Mouse (Mus musculus) forebrain, embryonic 16.5 days (tissue): ENCODE data around the gene Trip10. TPM values are rescaled to one million over a fixed set of nuclear protein-coding genes. Genes with fewer than 3 reads are reported as not detected.

Source experiments
- ATAC-seq: fragments of 200-750 bp; cut with Nextera tagmentation; 2 replicates; pipeline ENCODE4 v1.8.0; 2017; ENCODE audit warnings: mild to moderate bottlenecking, moderate library complexity
- H3K27ac ChIP-seq: fragments of 300-500 bp; sonication (generic); 2 replicates; pipeline ENCODE4 v1.5.1; 2014; ENCODE audit warnings: low read length, control low read depth
- H3K27me3 ChIP-seq: fragments of 300-500 bp; sonication (generic); replicated peaks from 2 replicates; pipeline ENCODE4 v1.6.1; 2014; ENCODE audit warnings: low read length; ENCODE audit not compliant: control insufficient read depth, insufficient read depth
- H3K36me3 ChIP-seq: fragments of 300-500 bp; sonication (generic); 2 replicates; pipeline ENCODE4 v1.6.1; 2014; ENCODE audit not compliant: control insufficient read depth, insufficient read depth
- H3K4me1 ChIP-seq: fragments of 300-500 bp; sonication (generic); replicated peaks from 2 replicates; pipeline ENCODE4 v1.6.1; 2014; ENCODE audit warnings: low read length; ENCODE audit not compliant: control insufficient read depth, insufficient read depth
- H3K4me2 ChIP-seq: fragments of 300-500 bp; sonication (generic); 2 replicates; pipeline ENCODE4 v1.6.1; 2014; ENCODE audit warnings: mild to moderate bottlenecking, low read length, control low read depth
- H3K4me3 ChIP-seq: fragments of 300-500 bp; sonication (generic); replicated peaks from 2 replicates; pipeline ENCODE4 v1.5.1; 2014; ENCODE audit warnings: mild to moderate bottlenecking, low read length, control low read depth
- H3K9ac ChIP-seq: fragments of 300-500 bp; sonication (generic); replicated peaks from 2 replicates; pipeline ENCODE4 v1.6.1; 2014; ENCODE audit warnings: low read depth, low read length, control low read depth
- H3K9me3 ChIP-seq: fragments of 300-500 bp; sonication (generic); 2 replicates; pipeline ENCODE4 v1.6.1; 2016; ENCODE audit warnings: low read length; ENCODE audit not compliant: control insufficient read depth
- WGBS: fragments of 180-500 bp; shearing (Covaris S2); extraction: QIAGEN DNeasy Blood & Tissue Kit; methylation state at CpG from one replicate; pipeline ENCODE4 v1.1.7; 2014; 5-methylcytosine and 5-hydroxymethylcytosine counted together
- polyA plus RNA-seq: library from polyadenylated mRNA; unstranded; fragments of >200 nt; fragmentation: Nextera tagmentation; extraction: Ambion mirVana; gene quantifications from 2 replicates; pipeline ENCODE4 v1.2.1, GENCODE M21; 2015

Trip10 gene
- polyA plus RNA-seq, 1 experiment from 2014 or later, result 12.0 TPM

DNA sequence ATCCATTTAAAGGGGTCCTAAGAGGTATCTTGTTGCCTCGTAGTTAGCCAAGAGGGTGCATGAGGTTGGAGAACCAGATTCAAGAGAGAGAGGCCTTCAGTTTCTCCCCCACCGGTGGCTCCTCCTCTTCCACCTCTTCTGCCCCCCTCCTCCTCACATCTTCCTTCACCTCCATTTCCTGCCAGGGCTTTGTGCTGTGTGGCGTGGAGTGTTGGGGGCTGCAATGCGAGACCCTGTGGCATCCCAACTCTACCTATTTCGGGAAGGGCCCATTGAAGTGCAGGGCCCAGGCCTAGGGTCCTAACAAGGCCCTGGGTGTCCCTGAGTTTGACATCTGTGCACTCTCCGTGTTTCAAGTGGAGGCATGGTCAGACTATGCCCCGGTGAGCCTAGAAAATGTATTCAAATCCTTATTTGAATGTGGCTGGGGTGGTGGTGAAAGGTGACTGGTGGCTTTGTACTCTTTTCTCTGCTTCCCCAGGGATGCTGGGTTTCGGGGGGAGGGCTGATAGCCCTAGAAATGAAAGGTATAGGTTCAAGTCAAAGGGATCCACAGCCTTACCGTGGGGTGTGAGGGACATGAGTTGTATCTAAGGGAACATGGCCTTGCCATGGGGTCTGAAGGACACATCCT is 30.5 kb downstream of the Trip10 start:
- Histone ChIP-seq H3K27me3 (peaks cover 8% of the 10 kb centered on the region), H3K36me3 (no peaks in the 10 kb centered on the region), H3K4me2 (no peak overlapping the region), H3K27ac (no peak overlapping the region), H3K4me3 (no peak overlapping the region), H3K9ac (no peak overlapping the region), H3K9me3 (no peaks in the 10 kb centered on the region), H3K4me1 (peaks cover 13% of the 10 kb centered on the region)
- WGBS, result 47% methylated on average over 9 of the region's 9 CpGs
- no peak for ATAC-seq

DNA sequence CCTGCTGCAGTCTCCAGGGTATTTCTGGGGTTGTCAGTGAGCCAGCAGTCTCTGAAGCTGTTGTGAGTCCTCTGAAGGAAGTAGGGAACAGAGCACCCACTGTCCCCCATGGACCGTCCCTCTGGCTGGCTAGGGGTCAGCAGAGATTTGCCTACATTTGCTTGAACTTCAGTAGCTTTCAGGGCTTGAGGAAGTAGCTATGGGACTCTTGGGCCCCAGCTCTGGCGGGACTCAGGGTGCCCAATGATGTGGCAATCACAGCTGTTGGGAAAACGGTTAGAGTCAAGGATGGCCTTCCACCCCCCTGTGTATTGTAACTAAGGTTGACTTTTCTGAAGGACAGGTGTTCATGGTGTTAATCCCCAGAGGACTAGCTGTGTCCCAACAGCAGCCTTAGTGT is 31.2 kb downstream of the Trip10 start:
- no peak overlapping the region for H3K27ac ChIP-seq
- H3K9ac ChIP-seq, result no peak overlapping the region
- no peaks in the 10 kb centered on the region for H3K36me3 ChIP-seq
- H3K9me3 ChIP-seq, result no peaks in the 10 kb centered on the region
- ATAC-seq, result no peak
- peaks cover 11% of the 10 kb centered on the region for H3K4me1 ChIP-seq
- 77% methylated on average over 3 of the region's 3 CpGs for WGBS
- H3K27me3 ChIP-seq, result peaks cover 8% of the 10 kb centered on the region; the same call in 1 of the 2 replicates
- no peak overlapping the region for H3K4me2 ChIP-seq
- H3K4me3 ChIP-seq, result no peak overlapping the region

DNA sequence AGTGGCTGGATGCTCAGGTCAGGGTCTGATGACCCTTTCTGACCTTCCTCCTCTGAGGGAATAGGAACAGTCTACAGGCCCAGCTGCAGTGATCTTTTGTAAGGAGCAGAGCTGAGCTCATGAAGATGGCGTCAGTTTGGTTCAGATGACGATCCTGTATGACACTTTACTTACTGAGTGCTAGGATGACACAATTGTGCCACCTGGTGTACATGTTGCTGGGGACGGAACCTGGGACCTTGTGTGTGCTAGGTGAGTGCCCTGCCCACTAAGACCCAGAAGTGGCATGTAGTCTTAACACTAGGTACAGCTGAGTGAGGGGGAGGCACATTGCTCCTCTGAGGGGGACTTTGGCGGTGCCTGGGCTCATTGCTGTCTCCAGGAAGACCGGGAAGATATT is 34.7 kb downstream of the Trip10 start:
- Histone ChIP-seq H3K9ac (no peak overlapping the region), H3K36me3 (no peaks in the 10 kb centered on the region), H3K27me3 (no peaks in the 10 kb centered on the region), H3K4me1 (no peaks in the 10 kb centered on the region), H3K4me3 (no peak overlapping the region), H3K9me3 (no peaks in the 10 kb centered on the region), H3K4me2 (no peak overlapping the region), H3K27ac (no peak overlapping the region)
- ATAC-seq, result no peak
- 81% methylated on average over 5 of the region's 5 CpGs for WGBS

DNA sequence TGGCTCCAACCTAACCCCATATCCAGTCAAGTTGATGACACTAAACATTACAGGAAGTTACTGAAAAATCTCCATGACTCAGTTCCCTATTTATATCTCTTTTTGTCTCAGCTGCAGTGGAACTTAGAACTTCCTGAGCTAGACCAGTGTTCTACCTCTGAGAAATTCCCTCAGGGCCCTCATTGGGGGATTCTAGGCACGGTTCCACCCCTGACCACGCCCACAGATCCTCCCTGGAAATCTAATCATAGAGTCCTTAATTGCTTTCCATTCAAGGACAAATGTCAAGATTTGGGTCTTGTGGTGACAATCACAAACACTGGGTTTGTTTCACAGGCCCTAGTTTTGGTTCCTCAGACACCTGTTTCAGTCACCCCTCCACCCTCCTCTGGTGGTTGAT is 35.8 kb downstream of the Trip10 start:
- H3K4me3 ChIP-seq, result no peak overlapping the region
- WGBS, result 63% methylated on average over 2 of the region's 2 CpGs
- no peak for ATAC-seq
- no peak overlapping the region for H3K4me2 ChIP-seq
- no peaks in the 10 kb centered on the region for H3K27me3 ChIP-seq
- H3K4me1 ChIP-seq, result no peaks in the 10 kb centered on the region
- no peak overlapping the region for H3K27ac ChIP-seq
- H3K9ac ChIP-seq, result no peak overlapping the region
- no peaks in the 10 kb centered on the region for H3K36me3 ChIP-seq
- no peaks in the 10 kb centered on the region for H3K9me3 ChIP-seq

GRCm38 (mm10) chr17:57286718-57287355 is 37.6 kb downstream of the Trip10 start:
- Histone ChIP-seq H3K9ac (no peak overlapping the region), H3K27me3 (no peaks in the 10 kb centered on the region), H3K36me3 (no peaks in the 10 kb centered on the region), H3K27ac (no peak overlapping the region), H3K4me2 (no peak overlapping the region), H3K9me3 (no peaks in the 10 kb centered on the region), H3K4me3 (no peak overlapping the region), H3K4me1 (no peaks in the 10 kb centered on the region)
- 73% methylated on average over 8 of the region's 8 CpGs for WGBS
- ATAC-seq, result no peak

GRCm38 (mm10) chr17:57289252-57289651 is 40.0 kb downstream of the Trip10 start:
- no peak overlapping the region for H3K27ac ChIP-seq
- H3K9me3 ChIP-seq, result no peaks in the 10 kb centered on the region
- H3K4me1 ChIP-seq, result no peaks in the 10 kb centered on the region
- H3K36me3 ChIP-seq, result no peaks in the 10 kb centered on the region
- no peak overlapping the region for H3K9ac ChIP-seq
- H3K27me3 ChIP-seq, result no peaks in the 10 kb centered on the region
- no peak for ATAC-seq
- WGBS, result 87% methylated on average over 5 of the region's 5 CpGs
- H3K4me3 ChIP-seq, result no peak overlapping the region
- no peak overlapping the region for H3K4me2 ChIP-seq

DNA sequence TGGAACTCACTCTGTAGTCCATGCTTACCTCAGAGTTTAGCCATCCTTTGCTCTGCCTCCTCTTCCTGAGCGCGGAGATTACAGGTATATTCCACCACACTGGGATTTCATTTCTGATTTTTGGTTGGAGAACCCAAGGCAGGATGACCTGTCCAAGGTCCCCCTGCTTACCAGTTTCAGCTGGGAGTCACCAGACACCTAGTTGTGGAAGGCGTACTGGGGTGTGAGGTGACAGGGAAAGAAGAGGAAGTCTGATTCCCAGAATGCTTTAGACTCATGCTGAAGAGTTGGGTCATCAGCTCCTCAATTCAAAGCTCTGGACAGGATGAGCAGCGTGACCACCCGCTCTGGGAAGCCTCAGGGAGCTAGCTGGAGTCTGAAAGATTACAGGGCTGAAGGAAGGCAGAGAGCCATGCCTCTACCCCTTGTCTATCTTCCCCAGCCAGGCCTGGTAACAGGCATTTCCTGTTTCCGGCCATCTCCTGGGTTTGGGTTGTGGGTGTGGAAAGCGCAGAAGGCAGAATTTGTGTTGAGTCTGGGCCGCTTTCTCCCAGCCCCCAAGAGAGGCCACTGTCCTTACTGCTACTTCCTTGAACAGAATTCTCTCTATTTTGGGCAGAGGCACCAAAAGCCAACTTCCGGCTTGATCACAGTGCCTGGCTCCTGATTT is 40.9 kb downstream of the Trip10 start:
- no peak for ATAC-seq
- Histone ChIP-seq H3K4me1 (no peaks in the 10 kb centered on the region), H3K4me2 (no peak overlapping the region), H3K36me3 (no peaks in the 10 kb centered on the region), H3K4me3 (no peak overlapping the region), H3K9me3 (no peaks in the 10 kb centered on the region), H3K27me3 (no peaks in the 10 kb centered on the region), H3K27ac (no peak overlapping the region), H3K9ac (no peak overlapping the region)
- 92% methylated on average over 9 of the region's 9 CpGs for whole genome bisulfite sequencing

DNA sequence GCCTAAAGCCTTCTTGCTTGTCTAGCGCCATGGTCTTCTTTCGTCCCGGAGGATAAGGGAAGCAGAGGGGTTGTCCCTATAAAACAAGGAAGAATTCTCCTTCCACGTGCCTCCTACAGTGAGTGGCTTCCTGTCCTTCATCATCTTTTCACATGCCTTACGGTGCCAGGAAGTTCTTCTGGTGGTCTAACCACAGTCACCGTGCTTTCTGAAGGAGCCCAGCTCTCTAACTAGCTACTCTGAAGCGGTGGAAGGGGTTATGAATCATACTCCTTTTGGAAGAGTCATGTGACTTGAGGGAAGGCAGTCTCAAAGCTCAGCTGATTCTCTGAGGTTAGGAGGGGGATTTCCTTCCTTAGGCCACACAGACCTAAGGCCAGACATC is 41.4 kb downstream of the Trip10 start:
- Histone ChIP-seq H3K4me2 (no peak overlapping the region), H3K36me3 (no peaks in the 10 kb centered on the region), H3K9ac (no peak overlapping the region), H3K27ac (no peak overlapping the region), H3K4me1 (no peaks in the 10 kb centered on the region), H3K4me3 (no peak overlapping the region), H3K9me3 (no peaks in the 10 kb centered on the region), H3K27me3 (no peaks in the 10 kb centered on the region)
- ATAC-seq, result no peak
- WGBS, result 90% methylated on average over 7 of the region's 7 CpGs

- WGBS, result 87% methylated on average over 2 of the region's 2 CpGs
- H3K4me3 ChIP-seq, result no peak overlapping the region
- ATAC-seq, result no peak
Observed at GRCm38 (mm10) chr17:57292302-57292701, 43.0 kb downstream of the Trip10 start.

More at GRCm38 (mm10) chr17:57292302-57292701, 43.0 kb downstream of the Trip10 start:
- Histone ChIP-seq H3K9me3 (no peaks in the 10 kb centered on the region), H3K27me3 (no peaks in the 10 kb centered on the region), H3K27ac (no peak overlapping the region), H3K36me3 (no peaks in the 10 kb centered on the region), H3K4me1 (no peaks in the 10 kb centered on the region), H3K4me2 (no peak overlapping the region), H3K9ac (no peak overlapping the region)
